Mouse (Mus musculus): ENCODE results near the gene Olfr1469.
"Not testable (repeated sequence)": the region's sequence is repeated elsewhere in the genome, so short reads cannot be mapped to it uniquely, and the experiment has no call there.

The Olfr1469 gene

GRCm38 (mm10) chr19:13407549-13407948, at the start of gene Olfr1469:
Olfr1469 (plus strand) TSS chr19:13407849.
- DNase-seq, result no peak

- DNase-seq, result no peak
These were observed 45.7 kb upstream of the Olfr1469 start, which contains the start of gene Olfr1467 for GRCm38 (mm10) chr19:13361936-13362335. Olfr1467 (plus strand) TSS chr19:13362236.

- not testable (repeated sequence) for DNase-seq
These were observed 35.5 kb downstream of the Olfr1469 start, which contains the start of gene Olfr1471 for GRCm38 (mm10) chr19:13443109-13443508. Olfr1471 (plus strand) TSS chr19:13443409.

- no peak for DNase-seq
These were observed 48.3 kb downstream of the Olfr1469 start, which contains the start of gene Olfr1472 for GRCm38 (mm10) chr19:13455986-13456385. Olfr1472 (minus strand) TSS chr19:13456086.

All from embryo, embryonic 11 days (tissue).